Mouse (Mus musculus) ES-E14 (cell line): Measurements from ENCODE around the gene Paqr9. TPM values are rescaled to one million over a fixed set of nuclear protein-coding genes. Genes with fewer than 3 reads are reported as not detected.

Source experiments
- DNase-seq: peaks from one replicate; pipeline ENCODE4 v3.0.0-alpha.2; 2013; ENCODE audit warnings: low read depth, low spot score
- H3K27ac ChIP-seq: 2 replicates; pipeline ENCODE4 v1.5.1; 2012; ENCODE audit warnings: low read depth, mild to moderate bottlenecking, low read length, moderate library complexity, mixed read lengths; ENCODE audit not compliant: poor library complexity, insufficient read depth, severe bottlenecking
- H3K36me3 ChIP-seq: 2 replicates; pipeline ENCODE4 v1.6.1; 2012; ENCODE audit warnings: mild to moderate bottlenecking, low read length, moderate library complexity, mixed read lengths; ENCODE audit not compliant: control insufficient read depth, poor library complexity, insufficient read depth, severe bottlenecking
- H3K4me1 ChIP-seq, 2 experiments: fragments of 150-350 bp in 1 of 2; sonication (generic) in 1 of 2; 2 replicates each; pipeline ENCODE4 v1.6.1; 2012; ENCODE audit warnings: low read length in 2 of 2, mild to moderate bottlenecking in 1 of 2, mixed read lengths in 1 of 2; ENCODE audit not compliant: control insufficient read depth in 2 of 2, insufficient read depth in 2 of 2, poor library complexity in 1 of 2
- H3K4me3 ChIP-seq, 2 experiments: fragments of 150-350 bp in 1 of 2; sonication (generic) in 1 of 2; 2 replicates each; pipeline ENCODE4 v1.5.1; 2012; ENCODE audit warnings: low read length in 2 of 2, low read depth in 1 of 2, mild to moderate bottlenecking in 1 of 2, mixed read lengths in 1 of 2; ENCODE audit not compliant: insufficient read depth in 1 of 2, poor library complexity in 1 of 2, severe bottlenecking in 1 of 2
- H3K9ac ChIP-seq: 2 replicates; pipeline ENCODE4 v1.6.1; 2012; ENCODE audit warnings: low read depth, mild to moderate bottlenecking, low read length, mixed read lengths; ENCODE audit not compliant: poor library complexity, insufficient read depth, severe bottlenecking
- H3K9me3 ChIP-seq: fragments of 150-350 bp; sonication (generic); 2 replicates; pipeline ENCODE4 v1.6.1; 2012; ENCODE audit warnings: low read depth, mild to moderate bottlenecking, low read length; ENCODE audit not compliant: control insufficient read depth, insufficient read depth
- CHD2 ChIP-seq: IDR thresholded peaks from 2 replicates; pipeline ENCODE4 v1.6.1; 2014; ENCODE audit warnings: mild to moderate bottlenecking, low read depth, low read length, inconsistent platforms
- HCFC1 ChIP-seq: IDR thresholded peaks from 2 replicates; pipeline ENCODE4 v1.6.1; 2012; ENCODE audit warnings: low read length, inconsistent platforms, borderline replicate concordance; ENCODE audit not compliant: insufficient read depth
- MAFK ChIP-seq: IDR thresholded peaks from 2 replicates; pipeline ENCODE4 v1.6.1; 2014; ENCODE audit warnings: mild to moderate bottlenecking, low read depth, low read length, inconsistent platforms; ENCODE audit not compliant: insufficient read depth
- ZC3H11A ChIP-seq: IDR thresholded peaks from 2 replicates; pipeline ENCODE4 v1.6.1; 2012; ENCODE audit warnings: low read depth, mild to moderate bottlenecking, inconsistent platforms, low read length, borderline replicate concordance
- ZNF384 ChIP-seq: IDR thresholded peaks from 2 replicates; pipeline ENCODE4 v1.6.1; 2012; ENCODE audit warnings: low read depth, low read length, inconsistent platforms
- in situ Hi-C, 2 experiments: fragments of 600-800 bp; cut with MboI; formaldehyde crosslinking; loops; one replicate each; pipeline ENCODE4 v1.15.1; 2025; ENCODE audit warnings: low sequenced_read_pairs in 2 of 2, inconsistent platforms in 1 of 2; ENCODE audit not compliant: unreplicated experiment in 2 of 2
- total RNA-seq: library from RNA; depleted of rRNA; stranded (reverse); fragments of 300-350 nt; gene quantifications from 2 replicates; pipeline ENCODE4 v1.2.3, GENCODE M21; 2012; rRNA removed

Gene Paqr9
- 0.58 TPM in 2 replicates for total RNA-seq

DNA sequence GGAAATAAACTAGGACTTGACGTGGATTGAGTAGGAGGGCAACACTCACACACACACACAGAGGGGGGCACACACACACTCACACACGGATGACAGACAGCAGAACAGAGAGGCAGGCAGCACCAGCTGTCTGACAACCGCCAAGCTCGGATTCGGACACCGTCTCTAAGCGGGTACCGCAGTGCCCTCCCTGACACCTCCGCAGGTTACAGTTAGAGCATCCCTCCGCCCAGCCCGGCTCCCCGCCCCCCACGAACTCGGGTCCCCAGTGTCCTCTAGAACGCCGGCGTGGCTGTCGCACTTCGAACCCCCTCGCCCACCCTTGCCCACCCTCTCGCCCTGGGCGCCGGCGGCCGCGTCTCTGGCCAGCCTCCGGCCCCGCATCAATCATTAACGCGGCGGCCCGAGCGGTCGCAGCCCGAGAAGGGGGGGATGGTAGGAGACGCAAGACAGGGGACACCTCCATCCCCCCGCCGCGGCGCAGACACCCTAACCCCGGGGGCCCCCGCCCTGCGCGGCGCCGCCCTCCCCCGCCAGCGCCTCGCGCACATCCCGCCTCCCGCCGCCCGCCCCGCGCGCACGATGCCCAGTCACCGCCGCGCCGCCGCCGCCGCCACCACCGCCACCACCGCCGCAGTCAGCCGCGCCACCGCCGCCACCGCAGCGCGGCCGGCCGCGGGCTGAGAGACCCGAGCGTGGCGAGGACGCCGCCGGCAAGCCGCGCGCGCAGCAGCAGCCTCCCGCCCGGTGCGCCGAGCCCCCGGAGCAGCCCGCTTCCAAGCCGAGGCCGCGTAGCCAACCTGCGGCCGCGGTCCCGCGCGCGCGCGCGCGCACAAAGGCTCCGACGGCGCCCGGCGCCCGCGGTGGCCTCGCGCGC lies at the start of gene Paqr9:
TSS of gene Paqr9 (plus strand) at position 599 of the 877 bp plus-strand sequence.
- Histone ChIP-seq H3K36me3 (no peaks in the 10 kb centered on the region), H3K4me1 (peaks cover 0 to 5% of the 10 kb centered on the region in 2 experiments; a peak in 1 of 4 replicates), H3K4me3 (peak within 1 kb of the TSS; percentile 58 to 77), H3K9me3 (no peaks in the 10 kb centered on the region), H3K27ac (no peak within 1 kb of the TSS), H3K9ac (peak within 1 kb of the TSS; percentile 58)
- no peak for TF ChIP-seq HCFC1
- in situ Hi-C loops: no loop called here
- no peak for DNase-seq

DNA sequence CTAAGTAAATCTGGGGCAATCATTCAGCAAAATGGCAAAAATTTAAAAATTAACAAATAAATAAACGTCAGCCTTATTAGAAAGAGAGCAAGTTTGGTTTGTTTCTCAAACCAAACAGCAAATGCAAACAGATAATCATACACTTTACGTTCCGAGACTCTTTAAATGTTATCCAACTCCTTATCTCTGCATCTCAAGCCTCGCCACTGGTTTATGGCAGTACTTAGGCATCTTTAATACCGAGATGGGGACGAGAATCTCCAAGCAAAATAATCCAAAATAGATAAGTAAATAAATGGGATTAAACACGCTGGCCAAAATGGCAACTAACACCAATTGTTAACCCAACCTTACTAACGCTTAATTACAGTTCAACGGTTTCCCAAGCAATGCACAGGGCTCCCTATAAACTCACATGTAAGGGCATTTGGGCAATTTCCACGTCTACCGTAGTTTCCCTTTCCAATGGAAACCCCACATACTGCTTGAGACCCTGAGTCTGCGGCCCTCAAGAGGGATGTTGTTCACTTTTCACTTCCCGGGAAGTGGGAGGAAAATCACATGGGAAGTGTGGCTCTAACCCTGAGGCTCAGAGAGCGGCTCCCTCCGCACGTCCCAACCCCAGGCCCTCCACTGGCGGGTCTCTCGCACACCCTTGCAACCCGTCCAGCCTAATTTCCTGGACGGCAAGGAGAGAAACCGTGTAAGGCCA lies 48.6 kb upstream of the Paqr9 start:
- no peaks in the 10 kb centered on the region; the same call in 1 of the 2 replicates for H3K36me3 ChIP-seq
- TF ChIP-seq MAFK: no peak
- TF ChIP-seq HCFC1: no peak
- TF ChIP-seq ZC3H11A: no peak
- no peak for TF ChIP-seq CHD2
- TF ChIP-seq ZNF384: no peak
- in situ Hi-C loops: no loop called here
- DNase-seq: no peak
- H3K27ac ChIP-seq: peak overlapping the region; percentile 93
- peaks cover 0 to 4% of the 10 kb centered on the region in 2 experiments for H3K4me1 ChIP-seq
- H3K9me3 ChIP-seq: no peaks in the 10 kb centered on the region
- H3K4me3 ChIP-seq: peak overlapping the region; percentile 87 to 96
- H3K9ac ChIP-seq: peak overlapping the region; percentile 98

DNA sequence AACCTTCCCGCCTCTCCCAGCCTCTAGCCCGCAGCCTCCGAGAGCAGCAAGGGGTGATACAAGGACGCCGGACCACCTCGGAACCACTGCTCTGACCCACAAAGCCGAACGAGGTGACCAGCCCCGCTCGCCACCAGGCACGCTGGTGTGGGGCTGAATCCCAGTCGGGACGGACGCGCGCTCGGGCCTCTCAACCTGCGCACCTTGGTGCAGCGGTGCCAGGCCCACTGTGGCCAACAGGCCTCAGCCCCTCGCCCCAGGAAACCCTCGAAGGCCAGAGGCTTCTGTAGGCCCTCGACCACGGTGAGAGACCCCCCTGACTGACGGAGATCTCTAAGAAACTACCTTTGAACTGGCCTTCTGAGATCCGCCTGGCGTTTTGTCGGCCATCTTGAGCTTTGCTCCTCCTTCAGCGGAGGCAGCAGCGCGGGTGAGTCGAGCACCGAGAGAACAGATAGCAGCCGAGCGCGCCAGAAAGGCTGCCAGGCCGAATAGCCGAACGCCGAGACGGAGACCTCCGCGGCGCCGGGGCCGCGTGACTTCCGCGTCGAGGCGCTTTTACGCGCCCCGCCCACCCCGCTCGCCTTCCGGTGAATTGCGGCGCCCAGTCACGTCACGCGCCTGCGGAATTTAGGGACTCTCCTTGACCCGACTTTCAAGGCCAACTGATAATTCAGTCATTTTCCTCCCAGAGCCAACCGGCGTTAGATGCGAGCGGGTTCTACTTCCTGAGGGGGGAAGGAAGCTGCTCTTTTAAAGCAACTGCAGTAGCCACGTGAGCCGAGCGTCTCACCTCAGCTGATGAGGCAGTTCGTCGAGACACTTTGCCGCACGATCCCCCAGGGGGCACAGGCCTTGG lies 47.8 kb upstream of the Paqr9 start, which contains the start of gene U2surp:
TSS of gene U2surp (minus strand) at position 525 of the 859 bp plus-strand sequence.
- peak; percentile 95 for DNase-seq
- in situ Hi-C loops: no loop called here
- TF ChIP-seq ZNF384 (0 out of 2 replicates have a peak, but pooled peaks have one; percentile 8), HCFC1 (peak; percentile 82), ZC3H11A (no peak), MAFK (0 out of 2 replicates have a peak, but pooled peaks have one; percentile 52), CHD2 (no peak)

DNA sequence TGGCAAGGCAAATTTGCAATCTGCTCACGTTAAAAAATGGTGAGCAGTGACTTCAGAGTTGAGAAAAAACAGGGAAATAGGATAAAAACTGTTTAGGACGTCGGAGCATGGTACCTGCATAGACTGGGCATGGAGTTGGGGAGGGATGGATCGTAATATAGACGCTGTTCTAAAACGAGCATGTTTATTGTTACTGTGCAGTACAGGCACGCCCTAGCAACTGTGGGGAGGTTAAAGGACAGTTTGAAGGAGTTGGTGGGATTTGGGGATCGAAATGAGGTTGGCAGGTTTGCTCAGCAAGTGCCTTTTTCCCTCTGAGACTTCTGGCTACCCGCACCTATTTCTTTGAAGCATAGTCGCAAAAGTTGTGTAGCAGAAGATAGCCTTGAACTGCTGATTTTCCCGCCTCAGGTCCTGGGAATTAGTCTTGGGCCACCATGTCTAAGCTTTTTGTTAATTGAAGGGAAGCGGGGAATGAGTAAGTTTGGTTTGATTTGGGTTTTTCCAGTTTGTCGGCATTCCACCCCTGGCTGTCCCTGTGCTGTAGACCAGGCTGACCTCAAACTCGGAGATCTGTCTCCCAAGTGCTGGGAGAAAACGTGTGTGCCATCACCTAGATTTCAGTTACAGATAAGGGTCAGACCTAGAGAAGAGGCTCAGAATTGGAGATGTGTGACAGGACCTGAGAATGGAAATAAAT lies 47.0 kb upstream of the Paqr9 start:
- TF ChIP-seq ZC3H11A (no peak), CHD2 (no peak), HCFC1 (no peak), MAFK (no peak), ZNF384 (no peak)
- no peak for DNase-seq

More for the DNA sequence above, 47.8 kb upstream of the Paqr9 start, which contains the start of gene U2surp:
- Histone ChIP-seq H3K4me3 (peak within 1 kb of the TSS; percentile 87 to 96), H3K9me3 (no peaks in the 10 kb centered on the region), H3K4me1 (peaks cover 0 to 4% of the 10 kb centered on the region in 2 experiments), H3K27ac (peak within 1 kb of the TSS; percentile 96), H3K36me3 (no peaks in the 10 kb centered on the region; the same call in 1 of the 2 replicates), H3K9ac (peak within 1 kb of the TSS; percentile 98)

More for the DNA sequence above, 47.0 kb upstream of the Paqr9 start:
- Histone ChIP-seq H3K4me1 (peaks cover 0 to 4% of the 10 kb centered on the region in 2 experiments), H3K9ac (peak overlapping the region; percentile 91), H3K4me3 (peak overlapping the region; percentile 75 to 79), H3K36me3 (no peaks in the 10 kb centered on the region; the same call in 1 of the 2 replicates), H3K27ac (peak overlapping the region; percentile 96), H3K9me3 (no peaks in the 10 kb centered on the region)
- in situ Hi-C loops: no loop called here
